Mouse (Mus musculus) left cerebral cortex, adult 6 months (tissue): ENCODE data around the gene Slc6a3. TPM values are rescaled to one million over a fixed set of nuclear protein-coding genes. Genes with fewer than 3 reads are reported as not detected.

Experiments used
- long read RNA-seq, 2 experiments: library from polyadenylated mRNA; unstranded; transcript quantifications; one replicate each; pipeline ENCODE4 v2.0.0; 2019 to 2020
- polyA plus RNA-seq: library from polyadenylated mRNA; unstranded; fragments of <200 nt; fragmentation: Nextera tagmentation; gene quantifications from 2 replicates; pipeline ENCODE4 v1.2.3, GENCODE M21; 2021

Slc6a3 gene
- polyA plus RNA-seq: 0.04 and 0.07 TPM in 2 replicates
- long read RNA-seq, experiment 1, partial matches to known transcripts: 0 of 1 reads
- long read RNA-seq, experiment 1, other reads (novel, unspliced or antisense): 0 of 1 reads
- long read RNA-seq, experiment 2: 0 reads

GRCm38 (mm10) chr13:73536403-73536821 is at the start of gene Slc6a3:
Gene Slc6a3, plus strand, starts transcription at chr13:73536747.

GRCm38 (mm10) chr13:73603522-73604155 is 67.1 kb downstream of the Slc6a3 start, which contains the start of gene Clptm1l:
Gene Clptm1l, plus strand, starts transcription at chr13:73604006.

GRCm38 (mm10) chr13:73626745-73627549 is 90.4 kb downstream of the Slc6a3 start, which contains the start of gene Tert:
Gene Tert, plus strand, starts transcription at chr13:73626911.

Other genes with a start within 250 kb of the Slc6a3 start
- 113 and 118 TPM in 2 replicates for gene Mrpl36, start 208.2 kb upstream of the Slc6a3 start, polyA plus RNA-seq
- gene Ndufs6, start 208.2 kb upstream of the Slc6a3 start, polyA plus RNA-seq: 403 and 449 TPM in 2 replicates
- 13.5 and 22.2 TPM in 2 replicates for gene Lpcat1, start 69.5 kb upstream of the Slc6a3 start, polyA plus RNA-seq
- 40.5 and 82.4 TPM in 2 replicates for gene Clptm1l, start 67.3 kb downstream of the Slc6a3 start, polyA plus RNA-seq
- 0.20 and 0.23 TPM in 2 replicates for gene Tert, start 90.2 kb downstream of the Slc6a3 start, polyA plus RNA-seq
- gene Slc6a18, start 141.3 kb downstream of the Slc6a3 start, polyA plus RNA-seq: not detected in 2 replicates
- 0.11 and 0.27 TPM in 2 replicates for gene Slc6a19, start 168.1 kb downstream of the Slc6a3 start, polyA plus RNA-seq
- 0.98 and 1.2 TPM in 2 replicates for gene Slc12a7, start 196.3 kb downstream of the Slc6a3 start, polyA plus RNA-seq